Mouse (Mus musculus): ENCODE measurements around the gene Hemk1.
A peak's percentile ranks its signal among the peaks of the same experiment; 100 is the strongest.
"Not testable (repeated sequence)": the region's sequence is repeated elsewhere in the genome, so short reads cannot be mapped to it uniquely, and the experiment has no call there.

The Hemk1 gene

GRCm38 (mm10) chr9:107308346-107309000 lies 29.7 kb downstream of the Hemk1 start:
- DNase-seq (ENCODE audit: low read depth, low spot score): no peak

GRCm38 (mm10) chr9:107307886-107308285 lies 30.3 kb downstream of the Hemk1 start:
- DNase-seq (ENCODE audit: low read depth, low spot score): no peak

- no peak for DNase-seq (ENCODE audit: low read depth, low spot score)
Observed at GRCm38 (mm10) chr9:107307099-107307872, 30.9 kb downstream of the Hemk1 start.

GRCm38 (mm10) chr9:107306673-107307072 lies 31.5 kb downstream of the Hemk1 start:
- not testable (repeated sequence) for DNase-seq (ENCODE audit: low read depth, low spot score)

- no peak for DNase-seq (ENCODE audit: low read depth, low spot score)
Observed at GRCm38 (mm10) chr9:107305601-107306542, 32.3 kb downstream of the Hemk1 start.

GRCm38 (mm10) chr9:107305012-107305411 lies 33.1 kb downstream of the Hemk1 start:
- DNase-seq (ENCODE audit: low read depth, low spot score): no peak

- no peak for DNase-seq (ENCODE audit: low read depth, low spot score)
Observed at GRCm38 (mm10) chr9:107304383-107304782, 33.8 kb downstream of the Hemk1 start.

- no peak for DNase-seq (ENCODE audit: low read depth, low spot score)
Observed at GRCm38 (mm10) chr9:107303900-107304299, 34.2 kb downstream of the Hemk1 start.

- DNase-seq (ENCODE audit: low read depth, low spot score): no peak
Observed at GRCm38 (mm10) chr9:107303121-107303820, 34.9 kb downstream of the Hemk1 start.

GRCm38 (mm10) chr9:107302592-107302991 lies 35.6 kb downstream of the Hemk1 start:
- no peak for DNase-seq (ENCODE audit: low read depth, low spot score)

- no peak for DNase-seq (ENCODE audit: low read depth, low spot score)
Observed at GRCm38 (mm10) chr9:107301554-107302331, 36.4 kb downstream of the Hemk1 start.

- DNase-seq (ENCODE audit: low read depth, low spot score): no peak
Observed at GRCm38 (mm10) chr9:107300224-107300973, 37.8 kb downstream of the Hemk1 start.

- DNase-seq (ENCODE audit: low read depth, low spot score): no peak
Observed at GRCm38 (mm10) chr9:107299783-107300182, 38.4 kb downstream of the Hemk1 start.

GRCm38 (mm10) chr9:107298876-107299275 lies 39.3 kb downstream of the Hemk1 start:
- no peak for DNase-seq (ENCODE audit: low read depth, low spot score)

- no peak for DNase-seq (ENCODE audit: low read depth, low spot score)
Observed at GRCm38 (mm10) chr9:107298059-107298780, 39.9 kb downstream of the Hemk1 start.

- DNase-seq (ENCODE audit: low read depth, low spot score): no peak
Observed at GRCm38 (mm10) chr9:107297658-107298057, 40.5 kb downstream of the Hemk1 start.

- DNase-seq (ENCODE audit: low read depth, low spot score): no peak
Observed at GRCm38 (mm10) chr9:107297059-107297458, 41.1 kb downstream of the Hemk1 start.

- peak; percentile 75 for DNase-seq (ENCODE audit: low read depth, low spot score)
Observed at GRCm38 (mm10) chr9:107296501-107296965, 41.6 kb downstream of the Hemk1 start.

GRCm38 (mm10) chr9:107296041-107296440 lies 42.1 kb downstream of the Hemk1 start:
- no peak for DNase-seq (ENCODE audit: low read depth, low spot score)

GRCm38 (mm10) chr9:107296016-107296040 lies 42.3 kb downstream of the Hemk1 start, which contains the start of gene Cish:
Gene Cish, plus strand, starts transcription at chr9:107296026.
- DNase-seq (ENCODE audit: low read depth, low spot score): no peak

Measured in A20 (cell line).